Mouse (Mus musculus): ENCODE results near the gene Cdr2l.

DNA sequence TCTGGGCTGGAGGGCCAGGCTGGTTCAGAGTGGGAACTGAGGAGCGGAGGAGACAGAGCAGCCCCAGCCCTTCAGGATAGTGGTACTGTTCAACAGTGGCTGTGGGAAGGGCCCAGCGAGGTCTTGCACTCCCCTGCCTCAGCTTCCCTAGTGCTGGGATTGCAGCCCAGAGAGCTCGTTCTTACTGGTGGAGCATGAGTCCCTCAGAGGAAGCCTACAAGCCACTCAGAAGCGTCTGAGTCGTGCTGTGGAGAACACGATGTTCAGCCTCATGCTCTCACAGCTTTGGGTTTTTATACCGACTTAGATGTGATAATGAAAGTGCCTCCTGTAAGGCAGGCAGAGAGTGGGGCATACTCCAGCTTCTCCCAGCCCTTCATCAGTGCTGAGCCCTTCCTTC, 43.0 kb downstream of the Cdr2l start:
- TF ChIP-seq GABPA (IDR thresholded peaks at IDR 0.05; ENCODE audit: insufficient replicate concordance, low read depth, low read length) = no peak
- no peak for TF ChIP-seq POLR2A (IDR thresholded peaks at IDR 0.05; ENCODE audit: low read depth, low read length)
- TF ChIP-seq CTCF (conservative IDR thresholded peaks at IDR 0.05 in 1 of 2, IDR thresholded peaks at IDR 0.05 in 1 of 2; ENCODE audit: low read depth in 2 of 2, low read length in 2 of 2) = no peak
- no peak for TF ChIP-seq TCF12 (IDR thresholded peaks at IDR 0.05; ENCODE audit: low read depth, low read length)
- no peak for TF ChIP-seq MAX (IDR thresholded peaks at IDR 0.05; ENCODE audit: low read length)
- TF ChIP-seq JUND (conservative IDR thresholded peaks at IDR 0.05; ENCODE audit: low read depth, low read length) = no peak
- TF ChIP-seq KAT2A (IDR thresholded peaks at IDR 0.05; ENCODE audit: insufficient replicate concordance, low read length) = no peak
